Mouse (Mus musculus) spleen, adult 2 months (tissue): ENCODE measurements around the gene E030018B13Rik.

ENCODE experiments used
- CTCF ChIP-seq: fragments of 200-500 bp; IDR thresholded peaks from 2 replicates; pipeline ENCODE4 v1.5.1; 2011; ENCODE audit warnings: mild to moderate bottlenecking, inconsistent platforms; ENCODE audit not compliant: insufficient read depth, insufficient read length, insufficient replicate concordance; ENCODE audit errors: extremely low read depth
- POLR2A ChIP-seq: fragments of 200-500 bp; IDR thresholded peaks from 2 replicates; pipeline ENCODE4 v1.6.1; 2011; ENCODE audit warnings: low read depth, low read length, inconsistent platforms

GRCm38 (mm10) chr7:63910225-63910624 is 6.4 kb upstream of the E030018B13Rik start:
- TF ChIP-seq POLR2A, result no peak
- no peak for TF ChIP-seq CTCF
